Mouse (Mus musculus): ENCODE measurements around the gene Ctf1. TPM values are rescaled to one million over a fixed set of nuclear protein-coding genes. Genes with fewer than 3 reads are reported as not detected.
"Not testable (repeated sequence)": the region's sequence is repeated elsewhere in the genome, so short reads cannot be mapped to it uniquely, and the experiment has no call there.

The Ctf1 gene
- polyA plus RNA-seq, 1 experiment from 2014 or later: 6.5 TPM

GRCm38 (mm10) chr7:127680541-127680940, 32.0 kb upstream of the Ctf1 start:
- Histone ChIP-seq H3K4me1 (peaks cover 36% of the 10 kb centered on the region), H3K27ac (no peak overlapping the region), H3K36me3 (peaks cover 3% of the 10 kb centered on the region; the same call in 1 of the 2 replicates), H3K9me3 (no peaks in the 10 kb centered on the region), H3K27me3 (ENCODE audit: insufficient read depth, poor library complexity, severe bottlenecking) (no peaks in the 10 kb centered on the region), H3K4me3 (no peak overlapping the region)
- WGBS: 88% methylated on average over 13 of the region's 13 CpGs
- no peak for DNase-seq (ENCODE audit: low spot score)

- no peak for DNase-seq (ENCODE audit: low spot score)
- peak overlapping the region; percentile 52; the same call in 1 of the 2 replicates for H3K27ac ChIP-seq
- no peaks in the 10 kb centered on the region for H3K27me3 ChIP-seq (ENCODE audit: insufficient read depth, poor library complexity, severe bottlenecking)
- peaks cover 2% of the 10 kb centered on the region; the same call in 1 of the 2 replicates for H3K36me3 ChIP-seq
- 49% methylated on average over 8 of the region's 8 CpGs for WGBS
- no peak overlapping the region for H3K4me3 ChIP-seq
- H3K9me3 ChIP-seq: no peaks in the 10 kb centered on the region
- peaks cover 44% of the 10 kb centered on the region for H3K4me1 ChIP-seq
These were observed 30.5 kb upstream of the Ctf1 start for GRCm38 (mm10) chr7:127681888-127682553.

GRCm38 (mm10) chr7:127685304-127686018, 27.1 kb upstream of the Ctf1 start:
- DNase-seq (ENCODE audit: low spot score): no peak
- WGBS: 75% methylated on average over 14 of the region's 14 CpGs
- Histone ChIP-seq H3K27me3 (ENCODE audit: insufficient read depth, poor library complexity, severe bottlenecking) (no peaks in the 10 kb centered on the region), H3K9me3 (no peaks in the 10 kb centered on the region), H3K27ac (0 out of 2 replicates have a peak overlapping the region, but pooled peaks have one; percentile 33), H3K36me3 (no peaks in the 10 kb centered on the region), H3K4me1 (peaks cover 65% of the 10 kb centered on the region), H3K4me3 (no peak overlapping the region)

- Histone ChIP-seq H3K9me3 (no peaks in the 10 kb centered on the region), H3K27me3 (ENCODE audit: insufficient read depth, poor library complexity, severe bottlenecking) (no peaks in the 10 kb centered on the region), H3K27ac (0 out of 2 replicates have a peak overlapping the region, but pooled peaks have one; percentile 79), H3K4me3 (no peak overlapping the region), H3K4me1 (peaks cover 70% of the 10 kb centered on the region), H3K36me3 (no peaks in the 10 kb centered on the region)
- no peak for DNase-seq (ENCODE audit: low spot score)
- WGBS: 57% methylated on average over 11 of the region's 11 CpGs
These were observed 25.6 kb upstream of the Ctf1 start for GRCm38 (mm10) chr7:127686740-127687449.

- Histone ChIP-seq H3K27ac (no peak overlapping the region), H3K36me3 (no peaks in the 10 kb centered on the region), H3K27me3 (ENCODE audit: insufficient read depth, poor library complexity, severe bottlenecking) (no peaks in the 10 kb centered on the region), H3K4me1 (peaks cover 54% of the 10 kb centered on the region), H3K4me3 (no peak overlapping the region), H3K9me3 (no peaks in the 10 kb centered on the region)
- WGBS: 83% methylated on average over 7 of the region's 7 CpGs
- DNase-seq (ENCODE audit: low spot score): no peak
These were observed 23.6 kb upstream of the Ctf1 start for GRCm38 (mm10) chr7:127688935-127689334.

GRCm38 (mm10) chr7:127689626-127690280, 22.8 kb upstream of the Ctf1 start:
- H3K36me3 ChIP-seq: peaks cover 1% of the 10 kb centered on the region; the same call in 1 of the 2 replicates
- H3K9me3 ChIP-seq: no peaks in the 10 kb centered on the region
- peak overlapping the region; percentile 48; the same call in 1 of the 2 replicates for H3K27ac ChIP-seq
- H3K27me3 ChIP-seq (ENCODE audit: insufficient read depth, poor library complexity, severe bottlenecking): no peaks in the 10 kb centered on the region
- WGBS: 63% methylated on average over 9 of the region's 9 CpGs
- H3K4me1 ChIP-seq: peaks cover 50% of the 10 kb centered on the region
- no peak overlapping the region for H3K4me3 ChIP-seq
- DNase-seq (ENCODE audit: low spot score): no peak

GRCm38 (mm10) chr7:127691221-127691989, 21.1 kb upstream of the Ctf1 start:
- H3K36me3 ChIP-seq: peaks cover 7% of the 10 kb centered on the region; the same call in 1 of the 2 replicates
- peak overlapping the region; percentile 54 for H3K4me3 ChIP-seq
- 4% methylated on average over 15 of the region's 15 CpGs for WGBS

GRCm38 (mm10) chr7:127693290-127693689, 19.2 kb upstream of the Ctf1 start:
- Histone ChIP-seq H3K4me1 (peaks cover 26% of the 10 kb centered on the region), H3K9me3 (no peaks in the 10 kb centered on the region), H3K27ac (no peak overlapping the region), H3K27me3 (ENCODE audit: insufficient read depth, poor library complexity, severe bottlenecking) (no peaks in the 10 kb centered on the region), H3K4me3 (no peak overlapping the region), H3K36me3 (peaks cover 7% of the 10 kb centered on the region; the same call in 1 of the 2 replicates)
- 89% methylated on average over 8 of the region's 8 CpGs for WGBS
- DNase-seq (ENCODE audit: low spot score): no peak

More at GRCm38 (mm10) chr7:127691221-127691989, 21.1 kb upstream of the Ctf1 start:
- Histone ChIP-seq H3K27me3 (ENCODE audit: insufficient read depth, poor library complexity, severe bottlenecking) (no peaks in the 10 kb centered on the region), H3K27ac (peak overlapping the region; percentile 92), H3K9me3 (no peaks in the 10 kb centered on the region), H3K4me1 (peaks cover 36% of the 10 kb centered on the region)
- peak; percentile 92 for DNase-seq (ENCODE audit: low spot score)

DNA sequence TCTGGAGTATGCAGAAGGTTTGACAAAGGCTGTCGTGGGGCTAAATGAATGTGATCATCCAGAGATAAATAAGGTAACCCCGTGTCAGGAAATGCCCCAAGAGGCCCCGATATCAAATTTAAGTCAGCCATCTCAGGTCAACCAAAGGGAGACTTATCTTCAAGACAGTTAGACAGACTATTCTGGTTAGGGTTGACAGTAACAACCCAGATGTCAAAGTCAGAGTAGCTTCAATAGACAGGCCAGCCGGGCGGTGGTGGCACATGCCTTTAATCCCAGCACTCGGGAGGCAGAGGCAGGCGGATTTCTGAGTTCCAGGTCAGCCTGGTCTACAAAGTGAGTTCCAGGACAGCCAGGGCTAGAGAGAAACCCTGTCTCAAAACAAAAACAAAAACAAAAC, 18.8 kb upstream of the Ctf1 start:
- not testable (repeated sequence) for H3K36me3 ChIP-seq; H3K9me3 ChIP-seq; H3K4me3 ChIP-seq; H3K27ac ChIP-seq; H3K27me3 ChIP-seq (ENCODE audit: insufficient read depth, poor library complexity, severe bottlenecking); DNase-seq (ENCODE audit: low spot score)
- 81% methylated on average over 7 of the region's 7 CpGs for WGBS
- peaks cover 25% of the 10 kb centered on the region for H3K4me1 ChIP-seq

DNA sequence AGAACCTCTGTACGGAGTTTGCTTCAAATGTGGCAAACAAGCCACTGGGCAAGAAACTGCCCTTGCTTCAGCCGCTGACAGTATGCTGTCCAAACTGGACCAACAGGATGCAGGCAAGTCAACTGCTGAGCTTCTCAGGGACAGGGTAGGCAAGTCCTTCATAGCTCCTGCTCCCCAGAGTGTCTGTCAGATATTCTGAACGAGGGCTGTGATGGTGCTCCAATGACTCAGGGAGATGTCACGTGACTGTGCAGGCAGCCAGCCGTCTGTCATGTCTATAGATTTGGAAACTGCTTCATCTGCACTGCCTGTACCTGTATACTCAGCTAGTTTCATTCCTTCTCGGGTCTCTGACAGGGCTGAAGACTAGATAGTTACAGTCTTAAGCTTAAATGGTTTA, 13.6 kb upstream of the Ctf1 start:
- H3K36me3 ChIP-seq: peaks cover 32% of the 10 kb centered on the region

GRCm38 (mm10) chr7:127700712-127701331, 11.7 kb upstream of the Ctf1 start:
- peaks cover 42% of the 10 kb centered on the region for H3K36me3 ChIP-seq
- no peaks in the 10 kb centered on the region for H3K9me3 ChIP-seq
- 74% methylated on average over 3 of the region's 3 CpGs for WGBS

More for the DNA sequence above, 13.6 kb upstream of the Ctf1 start:
- Histone ChIP-seq H3K4me1 (0 out of 2 replicates have a peak, but pooled peaks cover 2% of the 10 kb centered on the region), H3K9me3 (no peaks in the 10 kb centered on the region), H3K27ac (no peak overlapping the region), H3K4me3 (no peak overlapping the region), H3K27me3 (ENCODE audit: insufficient read depth, poor library complexity, severe bottlenecking) (no peaks in the 10 kb centered on the region)
- 72% methylated on average over 6 of the region's 6 CpGs for WGBS
- DNase-seq (ENCODE audit: low spot score): no peak

More at GRCm38 (mm10) chr7:127700712-127701331, 11.7 kb upstream of the Ctf1 start:
- Histone ChIP-seq H3K27me3 (ENCODE audit: insufficient read depth, poor library complexity, severe bottlenecking) (no peaks in the 10 kb centered on the region), H3K27ac (no peak overlapping the region), H3K4me1 (0 out of 2 replicates have a peak, but pooled peaks cover 2% of the 10 kb centered on the region), H3K4me3 (no peak overlapping the region)
- DNase-seq (ENCODE audit: low spot score): no peak
